Mouse (Mus musculus): Measurements from ENCODE around the gene Mrps11.
A peak's percentile ranks its signal among the peaks of the same experiment; 100 is the strongest.

Gene Mrps11

GRCm38 (mm10) chr7:78782639-78783581, at the start of gene Mrps11, which contains the start of gene Mrpl46:
Gene Mrps11 (plus strand): TSS chr7:78783119.
Gene Mrpl46 (minus strand): TSS chr7:78783531.
- DNase-seq (ENCODE audit: low spot score in 2 of 2), result peak; percentile 76 to 85

- no peak for DNase-seq (ENCODE audit: low spot score in 2 of 2)
Observed at GRCm38 (mm10) chr7:78737196-78737595, 45.7 kb upstream of the Mrps11 start.

GRCm38 (mm10) chr7:78737614-78738210, 45.2 kb upstream of the Mrps11 start, which contains the start of gene Ntrk3:
Gene Ntrk3 (minus strand): TSS chr7:78738012.
- DNase-seq (ENCODE audit: low spot score in 2 of 2), result peak; percentile 8 to 47

GRCm38 (mm10) chr7:78739351-78740000, 43.4 kb upstream of the Mrps11 start:
- no peak for DNase-seq (ENCODE audit: low spot score in 2 of 2)

- no peak for DNase-seq (ENCODE audit: low spot score in 2 of 2)
Observed at GRCm38 (mm10) chr7:78743731-78744385, 39.1 kb upstream of the Mrps11 start.

GRCm38 (mm10) chr7:78752961-78753360, 30.0 kb upstream of the Mrps11 start:
- no peak for DNase-seq (ENCODE audit: low spot score in 2 of 2)

GRCm38 (mm10) chr7:78753752-78754457, 29.0 kb upstream of the Mrps11 start:
- DNase-seq (ENCODE audit: low spot score in 2 of 2), result no peak

GRCm38 (mm10) chr7:78754458-78755000, 28.4 kb upstream of the Mrps11 start:
- no peak for DNase-seq (ENCODE audit: low spot score in 2 of 2)

GRCm38 (mm10) chr7:78763801-78764200, 19.1 kb upstream of the Mrps11 start:
- DNase-seq (ENCODE audit: low spot score in 2 of 2), result no peak

- no peak for DNase-seq (ENCODE audit: low spot score in 2 of 2)
Observed at GRCm38 (mm10) chr7:78765215-78765631, 17.7 kb upstream of the Mrps11 start.

GRCm38 (mm10) chr7:78766019-78766683, 16.8 kb upstream of the Mrps11 start:
- DNase-seq (ENCODE audit: low spot score in 2 of 2), result peak; percentile 76 to 78

- no peak for DNase-seq (ENCODE audit: low spot score in 2 of 2)
Observed at GRCm38 (mm10) chr7:78767929-78768531, 14.9 kb upstream of the Mrps11 start.

GRCm38 (mm10) chr7:78769075-78769652, 13.8 kb upstream of the Mrps11 start:
- DNase-seq (ENCODE audit: low spot score in 2 of 2), result no peak

GRCm38 (mm10) chr7:78770936-78771335, 12.0 kb upstream of the Mrps11 start:
- no peak for DNase-seq (ENCODE audit: low spot score in 2 of 2)

GRCm38 (mm10) chr7:78778741-78779140, 4.2 kb upstream of the Mrps11 start:
- no peak for DNase-seq (ENCODE audit: low spot score in 2 of 2)

- no peak for DNase-seq (ENCODE audit: low spot score in 2 of 2)
Observed at GRCm38 (mm10) chr7:78785906-78786305, 3.0 kb downstream of the Mrps11 start.

GRCm38 (mm10) chr7:78787793-78788380, 5.0 kb downstream of the Mrps11 start:
- no peak for DNase-seq (ENCODE audit: low spot score in 2 of 2)

- DNase-seq (ENCODE audit: low spot score in 2 of 2), result peak; percentile 21 to 51
Observed at GRCm38 (mm10) chr7:78791359-78792222, 8.7 kb downstream of the Mrps11 start.

Data from natural killer cell, adult 2 months (primary cell).